Mouse (Mus musculus): ENCODE measurements at regions not wholly inside any gene's neighbourhood (a gene's known extent, or its start where the extent isn't known, plus 50 kb on each side); places are given as distances from the start of the nearest gene placed in this dataset.

DNA sequence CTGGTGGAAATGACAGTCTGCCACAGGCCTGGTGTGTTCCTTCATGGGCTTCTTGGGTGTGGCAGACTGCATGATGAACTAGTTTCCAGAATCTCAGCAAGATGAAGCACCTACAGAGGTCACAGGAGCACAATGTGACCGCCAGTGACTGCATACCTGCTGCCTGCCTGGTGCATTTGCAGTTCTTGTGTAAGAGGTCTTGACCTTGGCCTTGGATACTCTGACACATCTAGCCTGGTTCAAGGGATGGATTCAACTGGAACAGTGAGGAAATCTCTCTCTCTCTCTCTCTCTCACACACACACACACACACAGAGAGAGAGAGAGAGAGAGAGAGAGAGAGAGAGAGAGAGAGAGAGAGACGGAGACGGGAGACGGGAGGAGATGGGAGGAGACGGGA is 301.9 kb upstream of the Hs6st1 start:
- TF ChIP-seq GATA1 (IDR thresholded peaks at IDR 0.05; ENCODE audit: low read length): no peak
- no peak for TF ChIP-seq TAL1 (IDR thresholded peaks at IDR 0.05; ENCODE audit: low read length)

All from erythroblast, embryonic 14.5 days (primary cell).